Mouse (Mus musculus) myocyte (in vitro differentiated cells): Measurements from ENCODE around the gene Kmt2c. TPM values are rescaled to one million over a fixed set of nuclear protein-coding genes. Genes with fewer than 3 reads are reported as not detected.
"Not testable (repeated sequence)": the region's sequence is repeated elsewhere in the genome, so short reads cannot be mapped to it uniquely, and the experiment has no call there.

Source experiments
- H3K27me3 ChIP-seq: one replicate; pipeline ENCODE4 v1.6.1; 2011; ENCODE audit not compliant: control insufficient read depth, insufficient read depth, insufficient read length
- H3K36me3 ChIP-seq: one replicate; pipeline ENCODE4 v1.6.1; 2011; ENCODE audit not compliant: control insufficient read depth, insufficient read depth
- H3K4me2 ChIP-seq: one replicate; pipeline ENCODE4 v1.6.1; 2011; ENCODE audit warnings: low read depth, control low read depth
- H3K4me3 ChIP-seq: one replicate; pipeline ENCODE4 v1.5.1; 2011; ENCODE audit warnings: mild to moderate bottlenecking, control low read depth, moderate library complexity
- H3K79me2 ChIP-seq: one replicate; pipeline ENCODE4 v1.6.1; 2011; ENCODE audit not compliant: control insufficient read depth, insufficient read depth
- H3ac ChIP-seq: one replicate; pipeline ENCODE4 v1.6.1; 2011; ENCODE audit not compliant: control insufficient read depth, insufficient read length
- CEBPB ChIP-seq: IDR thresholded peaks from 2 replicates; pipeline ENCODE4 v1.6.1; 2011; ENCODE audit warnings: mild to moderate bottlenecking, moderate library complexity; ENCODE audit not compliant: poor library complexity, insufficient read depth, severe bottlenecking
- E2F4 ChIP-seq: IDR thresholded peaks from one replicate; pipeline ENCODE4 v1.6.1; 2011; ENCODE audit warnings: mild to moderate bottlenecking, control low read depth, moderate library complexity; ENCODE audit not compliant: insufficient read depth
- MAX ChIP-seq: IDR thresholded peaks from one replicate; pipeline ENCODE4 v1.6.1; 2011; ENCODE audit warnings: low read depth, mild to moderate bottlenecking, control low read depth
- MYOD1 ChIP-seq, 3 experiments: IDR thresholded peaks; one replicate each; pipeline ENCODE4 v1.6.1; 2011; ENCODE audit warnings: control low read depth in 2 of 3, low read depth in 2 of 3, mild to moderate bottlenecking in 2 of 3, moderate library complexity in 1 of 3; ENCODE audit not compliant: insufficient read length in 2 of 3, control insufficient read depth in 1 of 3
- MYOG ChIP-seq, 3 experiments: IDR thresholded peaks; one replicate each; pipeline ENCODE4 v1.6.1; 2011; ENCODE audit warnings: control low read depth in 2 of 3, low read depth in 2 of 3, mild to moderate bottlenecking in 2 of 3; ENCODE audit not compliant: insufficient read length in 2 of 3, control insufficient read depth in 1 of 3, insufficient read depth in 1 of 3
- POLR2A ChIP-seq: IDR thresholded peaks from one replicate; pipeline ENCODE4 v1.6.1; 2011; ENCODE audit warnings: low read depth, mild to moderate bottlenecking, control low read depth, moderate library complexity; ENCODE audit not compliant: insufficient read length
- POLR2AphosphoS2 ChIP-seq: IDR thresholded peaks from one replicate; pipeline ENCODE4 v1.6.1; 2011; ENCODE audit warnings: low read depth, control low read depth; ENCODE audit not compliant: insufficient read length
- REST ChIP-seq: IDR thresholded peaks from one replicate; pipeline ENCODE4 v1.6.1; 2011; ENCODE audit warnings: mild to moderate bottlenecking, control low read depth, moderate library complexity; ENCODE audit not compliant: insufficient read depth, insufficient read length
- SRF ChIP-seq: IDR thresholded peaks from one replicate; pipeline ENCODE4 v1.6.1; 2011; ENCODE audit warnings: low read depth; ENCODE audit not compliant: control insufficient read depth, insufficient read length
- TCF12 ChIP-seq: IDR thresholded peaks from one replicate; pipeline ENCODE4 v1.6.1; 2011; ENCODE audit warnings: mild to moderate bottlenecking, control low read depth; ENCODE audit not compliant: poor library complexity, insufficient read depth, severe bottlenecking
- TCF3 ChIP-seq: IDR thresholded peaks from one replicate; pipeline ENCODE4 v1.6.1; 2011; ENCODE audit warnings: low read depth, control low read depth; ENCODE audit not compliant: insufficient read length
- USF1 ChIP-seq: IDR thresholded peaks from one replicate; pipeline ENCODE4 v1.6.1; 2011; ENCODE audit warnings: low read depth, mild to moderate bottlenecking, control low read depth, moderate library complexity
- polyA plus RNA-seq: library from polyadenylated mRNA; unstranded; fragments of >200 nt; fragmentation: generic; extraction: Trizol; gene quantifications from one replicate; pipeline ENCODE4 v1.2.1, GENCODE M21; 2012; ENCODE audit warnings: missing spikeins

Kmt2c gene
- polyA plus RNA-seq, 1 experiment = 4.1 TPM

GRCm38 (mm10) chr5:25245806-25246472 lies 252.6 kb downstream of the Kmt2c start:
- no peak for TF ChIP-seq E2F4
- no peak for TF ChIP-seq CEBPB
- no peak for TF ChIP-seq TCF3
- TF ChIP-seq POLR2AphosphoS2 = no peak
- no peak for TF ChIP-seq TCF12
- TF ChIP-seq MYOD1 (IDR thresholded peaks at IDR 0.05; ENCODE audit: control insufficient read depth in 1 of 3, insufficient read length in 2 of 3, low read depth in 2 of 3) = no peak
- Histone ChIP-seq H3ac (no peak overlapping the region), H3K27me3 (no peaks in the 10 kb centered on the region), H3K4me3 (no peak overlapping the region), H3K36me3 (peaks cover under 1% of the 10 kb centered on the region), H3K4me2 (no peak overlapping the region), H3K79me2 (no peaks in the 10 kb centered on the region)

- TF ChIP-seq REST (no peak), MYOD1 (IDR thresholded peaks at IDR 0.05; ENCODE audit: control insufficient read depth in 1 of 3, insufficient read length in 2 of 3, low read depth in 2 of 3) (no peak), MAX (no peak), POLR2A (no peak), E2F4 (no peak), TCF12 (no peak), TCF3 (no peak), CEBPB (no peak), SRF (no peak), USF1 (no peak)
- H3K4me3 ChIP-seq = no peak overlapping the region
- no peak overlapping the region for H3K4me2 ChIP-seq
- no peak overlapping the region for H3ac ChIP-seq
- no peaks in the 10 kb centered on the region for H3K79me2 ChIP-seq
- no peaks in the 10 kb centered on the region for H3K36me3 ChIP-seq
- no peaks in the 10 kb centered on the region for H3K27me3 ChIP-seq
These were observed 255.5 kb downstream of the Kmt2c start for GRCm38 (mm10) chr5:25243101-25243500.

- not testable (repeated sequence) for H3K27me3 ChIP-seq, H3K4me2 ChIP-seq, H3K36me3 ChIP-seq, H3ac ChIP-seq, H3K4me3 ChIP-seq
- H3K79me2 ChIP-seq = peaks cover 18% of the 10 kb centered on the region
These were observed 274.2 kb downstream of the Kmt2c start for GRCm38 (mm10) chr5:25224377-25224776.

GRCm38 (mm10) chr5:25222752-25223702 lies 275.6 kb downstream of the Kmt2c start, which contains the start of gene E130116L18Rik:
Gene E130116L18Rik, minus strand, starts transcription at chr5:25223153.
- TF ChIP-seq MAX = no peak
- no peak for TF ChIP-seq USF1
- TF ChIP-seq TCF12 = no peak
- no peak for TF ChIP-seq MYOG (IDR thresholded peaks at IDR 0.05; ENCODE audit: control insufficient read depth in 1 of 3, insufficient read depth in 1 of 3, insufficient read length in 2 of 3, low read depth in 2 of 3)
- TF ChIP-seq E2F4 = no peak
- no peak for TF ChIP-seq SRF
- TF ChIP-seq CEBPB = no peak
- TF ChIP-seq POLR2A = peak; percentile 96
- TF ChIP-seq POLR2AphosphoS2 = peak; percentile 76
- TF ChIP-seq REST = peak; percentile 10
- no peak for TF ChIP-seq MYOD1 (IDR thresholded peaks at IDR 0.05; ENCODE audit: control insufficient read depth in 1 of 3, insufficient read length in 2 of 3, low read depth in 2 of 3)
- TF ChIP-seq TCF3 = no peak
- peaks cover 18% of the 10 kb centered on the region for H3K79me2 ChIP-seq
- peak within 1 kb of the TSS; percentile 77 for H3ac ChIP-seq
- H3K27me3 ChIP-seq = no peaks in the 10 kb centered on the region
- H3K4me2 ChIP-seq = peak within 1 kb of the TSS; percentile 88
- no peaks in the 10 kb centered on the region for H3K36me3 ChIP-seq
- H3K4me3 ChIP-seq = peak within 1 kb of the TSS; percentile 53

Other genes with a start within 250 kb of the Kmt2c start
- gene Cct8l1, start 17.3 kb upstream of the Kmt2c start, polyA plus RNA-seq = not detected
- gene Xrcc2, start 207.0 kb upstream of the Kmt2c start, polyA plus RNA-seq = 3.0 TPM